Mouse (Mus musculus) stomach, embryonic 14.5 days (tissue): Measurements from ENCODE around the gene Sirt3. TPM values are rescaled to one million over a fixed set of nuclear protein-coding genes. Genes with fewer than 3 reads are reported as not detected.

Experiments used
- ATAC-seq: fragments of 200-750 bp; cut with Nextera tagmentation; 2 replicates; pipeline ENCODE4 v1.8.0; 2017; ENCODE audit warnings: low read depth, moderate TSS enrichment; ENCODE audit not compliant: insufficient number of reproducible peaks, insufficient read depth, low FRiP score
- H3K27ac ChIP-seq: fragments of 300-500 bp; sonication (generic); 2 replicates; pipeline ENCODE4 v1.5.1; 2014; ENCODE audit warnings: mild to moderate bottlenecking, low read length, moderate library complexity, mixed read lengths
- H3K27me3 ChIP-seq: fragments of 300-500 bp; sonication (generic); 2 replicates; pipeline ENCODE4 v1.6.1; 2014; ENCODE audit warnings: low read length, control low read depth, mixed read lengths; ENCODE audit not compliant: control insufficient read depth, insufficient read depth
- H3K36me3 ChIP-seq: fragments of 300-500 bp; sonication (generic); 2 replicates; pipeline ENCODE4 v1.6.1; 2014; ENCODE audit warnings: mild to moderate bottlenecking, control low read depth, low read length, moderate library complexity, mixed read lengths; ENCODE audit not compliant: control insufficient read depth, insufficient read depth
- H3K4me1 ChIP-seq: fragments of 300-500 bp; sonication (generic); 2 replicates; pipeline ENCODE4 v1.6.1; 2014; ENCODE audit warnings: low read length, control low read depth, mixed read lengths; ENCODE audit not compliant: control insufficient read depth, insufficient read depth
- H3K4me2 ChIP-seq: fragments of 300-500 bp; sonication (generic); replicated peaks from 2 replicates; pipeline ENCODE4 v1.6.1; 2014; ENCODE audit warnings: low read depth, low read length, control low read depth
- H3K4me3 ChIP-seq: fragments of 300-500 bp; sonication (generic); 2 replicates; pipeline ENCODE4 v1.5.1; 2014; ENCODE audit warnings: low read depth, low read length, control low read depth
- H3K9ac ChIP-seq: fragments of 300-500 bp; sonication (generic); replicated peaks from 2 replicates; pipeline ENCODE4 v1.6.1; 2014; ENCODE audit warnings: low read depth, mild to moderate bottlenecking, control low read depth, low read length, moderate library complexity, mixed read lengths
- H3K9me3 ChIP-seq: fragments of 300-500 bp; sonication (generic); 2 replicates; pipeline ENCODE4 v1.6.1; 2016; ENCODE audit warnings: low read depth, low read length, control low read depth; ENCODE audit not compliant: control insufficient read depth
- WGBS: fragments of 180-500 bp; shearing (Covaris S2); extraction: QIAGEN DNeasy Blood & Tissue Kit; methylation state at CpG from one replicate; pipeline ENCODE4 v1.1.7; 2014; 5-methylcytosine and 5-hydroxymethylcytosine counted together
- polyA plus RNA-seq: library from polyadenylated mRNA; unstranded; fragments of >200 nt; fragmentation: Nextera tagmentation; extraction: Ambion mirVana; gene quantifications from 2 replicates; pipeline ENCODE4 v1.2.1, GENCODE M21; 2014

The Sirt3 gene
- polyA plus RNA-seq, 1 experiment from 2014 or later, result 21.8 TPM

DNA sequence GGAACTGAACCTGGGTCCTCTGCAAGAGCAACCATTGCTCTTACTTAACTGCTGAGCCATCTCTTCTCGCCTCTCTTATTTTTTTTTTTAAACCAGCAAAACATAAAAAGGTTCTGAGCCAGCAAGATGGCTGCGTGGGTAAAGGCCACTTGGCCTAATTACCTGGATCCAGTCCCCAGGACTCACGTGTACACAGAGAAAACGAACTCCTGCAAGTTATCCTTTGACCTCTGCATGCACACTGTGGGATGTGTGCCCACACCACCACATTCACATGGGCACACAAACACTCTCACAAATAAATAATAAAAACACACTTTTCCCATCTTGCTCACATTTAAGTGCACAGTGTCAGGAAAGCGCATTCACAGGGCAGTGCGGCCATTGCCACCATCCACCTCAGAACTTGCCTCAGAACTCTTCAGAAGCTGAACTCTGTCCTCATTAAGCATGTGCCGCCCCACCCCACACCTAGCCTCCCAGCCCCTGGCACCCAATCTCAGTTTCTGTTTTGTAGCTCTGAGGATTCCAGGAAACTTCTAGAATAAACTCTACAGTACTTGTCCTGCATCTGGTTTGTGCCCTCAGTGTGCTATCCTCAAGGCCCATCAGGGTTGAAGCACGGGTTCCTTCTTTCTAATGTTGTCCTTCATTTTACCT lies 32.1 kb upstream of the Sirt3 start:
- peak overlapping the region; percentile 4; the same call in 1 of the 2 replicates for H3K27ac ChIP-seq
- H3K4me3 ChIP-seq, result no peak overlapping the region
- H3K27me3 ChIP-seq, result no peaks in the 10 kb centered on the region
- H3K36me3 ChIP-seq, result no peaks in the 10 kb centered on the region
- H3K4me1 ChIP-seq, result no peaks in the 10 kb centered on the region
- H3K9ac ChIP-seq, result no peak overlapping the region
- 81% methylated on average over 8 of the region's 8 CpGs for WGBS
- ATAC-seq, result no peak
- no peak overlapping the region for H3K4me2 ChIP-seq
- no peaks in the 10 kb centered on the region for H3K9me3 ChIP-seq

DNA sequence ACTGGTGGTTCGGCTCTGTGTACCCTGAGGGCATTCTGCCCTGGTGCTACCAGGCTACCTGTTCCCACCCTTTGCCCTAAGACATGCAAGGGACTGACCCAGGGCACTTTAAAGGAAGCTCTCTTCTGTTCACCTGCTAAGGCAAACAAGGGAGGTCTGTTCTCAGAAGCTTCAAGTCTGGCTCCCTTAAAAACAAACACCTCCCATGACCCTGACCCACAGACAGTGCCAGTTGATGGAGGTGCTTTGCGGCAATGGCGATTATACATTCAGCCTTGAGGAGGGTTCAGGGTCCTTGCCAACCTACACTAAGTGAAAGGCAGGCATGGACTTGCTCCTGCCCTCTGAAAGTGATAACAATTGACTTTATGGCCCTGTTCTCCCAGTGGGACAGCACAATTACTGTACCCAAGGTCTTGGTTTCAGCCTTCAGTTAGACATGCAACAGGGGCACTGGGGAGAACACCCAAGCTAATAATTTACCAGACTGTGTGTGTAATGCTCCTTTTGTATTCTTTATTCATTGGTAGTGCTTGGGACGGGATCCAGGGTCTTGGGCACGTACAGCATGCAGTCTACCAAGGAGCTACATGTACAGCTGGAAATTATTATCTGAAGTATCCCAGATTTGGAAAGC lies 30.9 kb upstream of the Sirt3 start:
- no peaks in the 10 kb centered on the region for H3K36me3 ChIP-seq
- 56% methylated on average over 5 of the region's 5 CpGs for WGBS
- H3K4me2 ChIP-seq, result no peak overlapping the region
- no peak overlapping the region for H3K4me3 ChIP-seq
- no peak overlapping the region for H3K9ac ChIP-seq
- no peaks in the 10 kb centered on the region for H3K27me3 ChIP-seq
- H3K4me1 ChIP-seq, result no peaks in the 10 kb centered on the region
- peak; percentile 79 for ATAC-seq
- H3K27ac ChIP-seq, result peak overlapping the region; percentile 4; the same call in 1 of the 2 replicates
- H3K9me3 ChIP-seq, result no peaks in the 10 kb centered on the region

DNA sequence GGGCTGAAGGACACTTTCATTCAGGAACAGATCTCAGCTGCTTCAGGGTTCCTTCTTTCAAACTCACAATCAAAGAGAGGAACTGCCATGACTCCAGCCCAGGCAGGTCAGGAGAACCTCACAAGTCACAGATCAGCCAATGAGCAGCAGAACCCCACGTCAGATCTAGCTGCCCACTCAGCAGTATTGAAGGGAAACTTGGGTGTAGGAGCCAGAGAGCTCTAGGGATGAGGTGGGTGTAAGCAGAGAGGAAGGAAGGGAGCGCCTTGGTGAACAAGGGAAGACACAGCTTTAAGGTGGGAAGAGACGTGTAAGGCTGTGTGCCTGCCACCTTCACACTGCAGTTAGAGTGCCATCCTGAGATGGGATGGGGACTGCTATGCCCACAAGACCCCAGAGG lies 30.2 kb upstream of the Sirt3 start:
- Histone ChIP-seq H3K36me3 (no peaks in the 10 kb centered on the region), H3K4me2 (no peak overlapping the region), H3K9me3 (no peaks in the 10 kb centered on the region), H3K27me3 (no peaks in the 10 kb centered on the region), H3K27ac (peak overlapping the region; percentile 4; the same call in 1 of the 2 replicates), H3K4me3 (no peak overlapping the region), H3K9ac (no peak overlapping the region), H3K4me1 (no peaks in the 10 kb centered on the region)
- ATAC-seq, result no peak
- WGBS, result 67% methylated on average over 3 of the region's 3 CpGs

DNA sequence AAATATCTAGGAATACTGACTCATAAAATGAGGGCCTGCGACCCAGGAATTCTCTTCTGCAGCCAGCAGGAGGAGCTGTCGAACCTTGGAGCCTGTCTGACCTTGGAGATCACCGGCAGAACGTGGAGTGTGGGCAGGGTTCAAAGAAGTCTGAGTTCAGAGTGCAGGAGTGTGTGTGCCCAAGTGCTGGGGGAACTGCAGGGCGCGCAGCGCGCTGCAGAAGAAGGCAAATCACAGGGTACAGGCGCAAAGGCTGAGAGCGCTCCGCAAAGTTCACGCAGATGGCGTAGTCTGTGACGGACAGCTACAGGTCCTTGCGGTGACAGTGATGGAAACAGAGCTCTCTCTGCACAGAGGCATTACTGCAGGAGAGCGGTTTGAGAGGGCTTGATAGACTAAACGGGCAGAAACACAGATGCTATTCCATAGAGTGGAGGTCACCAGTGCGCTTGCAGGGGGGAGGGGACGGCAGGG lies 26.6 kb upstream of the Sirt3 start:
- H3K27me3 ChIP-seq, result no peaks in the 10 kb centered on the region
- no peaks in the 10 kb centered on the region for H3K4me1 ChIP-seq
- H3K27ac ChIP-seq, result no peak overlapping the region
- H3K36me3 ChIP-seq, result no peaks in the 10 kb centered on the region
- H3K9me3 ChIP-seq, result no peaks in the 10 kb centered on the region
- peak overlapping the region; percentile 83 for H3K4me2 ChIP-seq
- peak overlapping the region; percentile 35 for H3K4me3 ChIP-seq
- H3K9ac ChIP-seq, result no peak overlapping the region
- WGBS, result 2% methylated on average over 19 of the region's 19 CpGs
- peak; percentile 66 for ATAC-seq

DNA sequence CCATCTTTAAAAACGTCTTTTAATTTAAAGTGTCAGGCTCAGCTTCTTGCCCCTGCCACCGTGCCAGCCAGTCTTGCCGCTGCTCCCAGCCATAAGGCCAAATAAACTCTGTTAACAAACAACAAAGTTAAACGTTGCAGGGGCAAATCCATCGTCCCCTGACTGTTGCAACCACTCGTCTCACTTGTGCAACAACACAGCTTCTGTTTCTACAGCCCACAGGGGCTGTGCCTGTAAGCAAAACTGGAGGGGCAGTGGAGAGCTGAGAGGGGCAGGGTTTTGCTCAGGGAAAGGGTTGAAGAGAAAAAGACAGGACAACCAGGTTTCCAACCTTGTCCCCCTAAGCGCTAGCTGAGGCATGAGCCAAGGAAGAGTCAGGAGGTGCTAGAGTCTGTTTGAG lies 26.1 kb upstream of the Sirt3 start:
- WGBS, result 50% methylated on average over 7 of the region's 7 CpGs
- H3K4me2 ChIP-seq, result no peak overlapping the region
- 0 out of 2 replicates have a peak, but pooled peaks have one; percentile 3 for ATAC-seq
- no peak overlapping the region for H3K9ac ChIP-seq
- H3K27me3 ChIP-seq, result no peaks in the 10 kb centered on the region
- no peaks in the 10 kb centered on the region for H3K9me3 ChIP-seq
- H3K4me3 ChIP-seq, result no peak overlapping the region
- no peaks in the 10 kb centered on the region for H3K4me1 ChIP-seq
- no peaks in the 10 kb centered on the region for H3K36me3 ChIP-seq
- no peak overlapping the region for H3K27ac ChIP-seq

DNA sequence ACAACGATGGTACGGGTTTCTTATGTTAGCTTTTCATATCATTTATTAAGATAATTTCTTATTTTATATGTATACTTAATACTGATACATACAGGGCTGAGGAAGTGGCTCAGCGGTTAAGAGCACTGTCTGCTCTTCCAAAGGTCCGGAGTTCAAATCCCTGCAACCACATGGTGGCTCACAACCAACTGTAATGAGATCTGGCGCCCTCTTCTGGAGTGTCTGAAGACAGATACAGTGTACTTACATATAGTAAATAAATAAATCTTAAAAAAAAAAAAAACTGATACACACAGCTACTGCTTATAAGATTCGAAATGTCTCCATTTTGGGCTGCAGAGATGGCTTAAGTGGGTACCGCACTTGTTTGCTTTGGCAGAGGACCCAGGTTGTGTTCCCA lies 25.6 kb upstream of the Sirt3 start:
- no peak for ATAC-seq

DNA sequence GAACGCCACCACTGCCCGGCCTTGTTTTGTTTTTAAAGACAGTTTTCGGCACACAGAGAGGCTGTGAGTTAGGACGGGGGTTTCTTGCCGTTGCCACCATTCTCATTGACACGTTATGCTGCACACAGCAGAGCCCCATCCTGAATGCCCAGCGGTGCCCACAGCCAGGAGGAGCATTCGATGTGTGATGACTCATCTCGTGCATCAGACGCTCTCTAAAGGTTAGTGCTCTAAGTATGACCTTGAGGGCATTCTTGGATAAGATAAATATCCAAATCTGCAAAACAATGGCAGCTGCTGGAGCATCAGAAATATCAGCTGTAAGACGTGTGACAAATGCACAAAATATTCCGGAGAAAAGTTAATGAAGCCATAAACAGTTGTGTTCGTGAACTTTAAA lies 25.0 kb upstream of the Sirt3 start:
- Histone ChIP-seq H3K27ac (no peak overlapping the region), H3K9me3 (no peaks in the 10 kb centered on the region), H3K4me1 (no peaks in the 10 kb centered on the region), H3K9ac (no peak overlapping the region), H3K4me2 (no peak overlapping the region), H3K4me3 (no peak overlapping the region), H3K36me3 (no peaks in the 10 kb centered on the region), H3K27me3 (no peaks in the 10 kb centered on the region)
- no peak for ATAC-seq
- WGBS, result 72% methylated on average over 13 of the region's 13 CpGs

More for the DNA sequence above, 25.6 kb upstream of the Sirt3 start:
- no peak overlapping the region for H3K4me2 ChIP-seq
- no peaks in the 10 kb centered on the region for H3K27me3 ChIP-seq
- 81% methylated on average over 7 of the region's 7 CpGs for WGBS
- no peaks in the 10 kb centered on the region for H3K4me1 ChIP-seq
- H3K4me3 ChIP-seq, result no peak overlapping the region
- H3K36me3 ChIP-seq, result no peaks in the 10 kb centered on the region
- H3K27ac ChIP-seq, result no peak overlapping the region
- no peaks in the 10 kb centered on the region for H3K9me3 ChIP-seq
- H3K9ac ChIP-seq, result no peak overlapping the region

DNA sequence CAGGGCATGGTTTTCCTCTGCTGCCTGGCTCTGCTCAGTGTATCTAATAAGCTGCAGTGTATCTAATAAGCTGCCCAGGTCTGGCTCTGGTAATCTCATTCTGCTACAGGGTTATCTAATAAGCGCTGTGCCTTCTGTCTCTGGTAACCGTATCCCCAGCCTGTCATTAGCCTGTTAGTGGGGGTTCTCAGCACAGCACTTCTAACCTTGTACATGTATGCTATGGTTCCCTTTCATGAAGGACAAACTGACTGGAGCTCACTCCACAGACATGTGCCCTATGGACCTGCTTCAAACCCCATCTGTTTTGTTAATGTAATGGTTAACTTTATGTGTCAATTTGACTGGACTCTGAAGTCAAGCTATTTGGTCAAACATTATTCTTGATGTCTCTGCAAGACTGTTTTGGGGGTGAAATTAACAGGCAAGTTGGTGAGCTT lies 23.6 kb upstream of the Sirt3 start:
- Histone ChIP-seq H3K9me3 (no peaks in the 10 kb centered on the region), H3K27ac (no peak overlapping the region), H3K27me3 (no peaks in the 10 kb centered on the region), H3K4me3 (no peak overlapping the region), H3K9ac (no peak overlapping the region), H3K4me1 (no peaks in the 10 kb centered on the region), H3K4me2 (no peak overlapping the region), H3K36me3 (no peaks in the 10 kb centered on the region)
- no peak for ATAC-seq
- WGBS, result 77% methylated on average over 2 of the region's 2 CpGs
